Mouse (Mus musculus) neural tube, embryonic 11.5 days (tissue): Measurements from ENCODE around the gene Ggct. TPM values are rescaled to one million over a fixed set of nuclear protein-coding genes. Genes with fewer than 3 reads are reported as not detected.

Source experiments
- ATAC-seq: fragments of 200-750 bp; cut with Nextera tagmentation; 2 replicates; pipeline ENCODE4 v1.8.0; 2017; ENCODE audit warnings: moderate number of reproducible peaks, mild to moderate bottlenecking, moderate TSS enrichment, moderate library complexity; ENCODE audit not compliant: insufficient read depth, low FRiP score, low TSS enrichment
- DNase-seq: peaks from one replicate; pipeline ENCODE4 v3.0.0-alpha.2; 2015; ENCODE audit warnings: low spot score
- H3K27ac ChIP-seq: fragments of 300-500 bp; sonication (generic); 2 replicates; pipeline ENCODE4 v1.5.1; 2014; ENCODE audit warnings: low read depth, mild to moderate bottlenecking, low read length
- H3K27me3 ChIP-seq: fragments of 300-500 bp; sonication (generic); 2 replicates; pipeline ENCODE4 v1.6.1; 2014; ENCODE audit warnings: mild to moderate bottlenecking, low read length, mixed read lengths; ENCODE audit not compliant: control insufficient read depth, insufficient read depth
- H3K36me3 ChIP-seq: fragments of 300-500 bp; sonication (generic); 2 replicates; pipeline ENCODE4 v1.6.1; 2014; ENCODE audit warnings: mild to moderate bottlenecking, low read length, moderate library complexity, mixed read lengths; ENCODE audit not compliant: control insufficient read depth, insufficient read depth
- H3K4me1 ChIP-seq: fragments of 300-500 bp; sonication (generic); 2 replicates; pipeline ENCODE4 v1.6.1; 2014; ENCODE audit warnings: low read length, mixed read lengths; ENCODE audit not compliant: control insufficient read depth, insufficient read depth
- H3K4me2 ChIP-seq: fragments of 300-500 bp; sonication (generic); 2 replicates; pipeline ENCODE4 v1.6.1; 2014; ENCODE audit warnings: low read depth, mild to moderate bottlenecking, moderate library complexity
- H3K4me3 ChIP-seq: fragments of 300-500 bp; sonication (generic); 2 replicates; pipeline ENCODE4 v1.5.1; 2014; ENCODE audit warnings: low read depth, low read length
- H3K9ac ChIP-seq: fragments of 300-500 bp; sonication (generic); 2 replicates; pipeline ENCODE4 v1.6.1; 2014; ENCODE audit warnings: mild to moderate bottlenecking, low read length
- H3K9me3 ChIP-seq: fragments of 300-500 bp; sonication (generic); 2 replicates; pipeline ENCODE4 v1.6.1; 2016; ENCODE audit warnings: low read length; ENCODE audit not compliant: control insufficient read depth
- WGBS: fragments of 180-500 bp; shearing (Covaris S2); extraction: QIAGEN DNeasy Blood & Tissue Kit; methylation state at CpG from one replicate; pipeline ENCODE4 v1.1.7; 2014; 5-methylcytosine and 5-hydroxymethylcytosine counted together
- polyA plus RNA-seq: library from polyadenylated mRNA; unstranded; fragments of >200 nt; fragmentation: Nextera tagmentation; extraction: Ambion mirVana; gene quantifications from 2 replicates; pipeline ENCODE4 v1.2.1, GENCODE M21; 2014

Gene Ggct
- polyA plus RNA-seq, 1 experiment from 2014 or later: 13.2 TPM

- no peak overlapping the region for H3K4me3 ChIP-seq
- H3K36me3 ChIP-seq: no peaks in the 10 kb centered on the region
- H3K4me1 ChIP-seq: no peaks in the 10 kb centered on the region
- ATAC-seq (no peak), DNase-seq (no peak)
- H3K9me3 ChIP-seq: no peaks in the 10 kb centered on the region
- H3K9ac ChIP-seq: no peak overlapping the region
- WGBS: 95% methylated on average over 3 of the region's 3 CpGs
- no peaks in the 10 kb centered on the region for H3K27me3 ChIP-seq
- H3K27ac ChIP-seq: no peak overlapping the region
- H3K4me2 ChIP-seq: no peak overlapping the region
Measured at GRCm38 (mm10) chr6:54952542-54952941, 40.2 kb downstream of the Ggct start.

GRCm38 (mm10) chr6:54948682-54949081, 44.1 kb downstream of the Ggct start:
- Histone ChIP-seq H3K9ac (no peak overlapping the region), H3K4me2 (no peak overlapping the region), H3K36me3 (no peaks in the 10 kb centered on the region; the same call in 1 of the 2 replicates), H3K4me3 (no peak overlapping the region), H3K4me1 (no peaks in the 10 kb centered on the region; the same call in 1 of the 2 replicates), H3K27ac (no peak overlapping the region), H3K9me3 (no peaks in the 10 kb centered on the region), H3K27me3 (0 out of 2 replicates have a peak, but pooled peaks cover 4% of the 10 kb centered on the region)
- DNase-seq (no peak), ATAC-seq (no peak)
- 82% methylated on average over 5 of the region's 5 CpGs for WGBS

GRCm38 (mm10) chr6:54946241-54946953, 46.4 kb downstream of the Ggct start:
- no peak overlapping the region for H3K4me3 ChIP-seq
- no peak for DNase-seq
- no peak overlapping the region for H3K9ac ChIP-seq
- no peaks in the 10 kb centered on the region for H3K9me3 ChIP-seq
- no peaks in the 10 kb centered on the region; the same call in 1 of the 2 replicates for H3K4me1 ChIP-seq
- no peak overlapping the region for H3K4me2 ChIP-seq
- H3K36me3 ChIP-seq: no peaks in the 10 kb centered on the region; the same call in 1 of the 2 replicates
- 81% methylated on average over 4 of the region's 4 CpGs for WGBS
- H3K27me3 ChIP-seq: 0 out of 2 replicates have a peak, but pooled peaks cover 8% of the 10 kb centered on the region
- no peak for ATAC-seq
- no peak overlapping the region for H3K27ac ChIP-seq

GRCm38 (mm10) chr6:54944551-54944950, 48.2 kb downstream of the Ggct start:
- no peak for ATAC-seq
- no peak overlapping the region for H3K9ac ChIP-seq
- no peak overlapping the region for H3K27ac ChIP-seq
- H3K4me1 ChIP-seq: no peaks in the 10 kb centered on the region; the same call in 1 of the 2 replicates
- WGBS: 77% methylated on average over 16 of the region's 16 CpGs
- no peak overlapping the region for H3K4me2 ChIP-seq
- H3K4me3 ChIP-seq: no peak overlapping the region
- H3K27me3 ChIP-seq: 0 out of 2 replicates have a peak, but pooled peaks cover 8% of the 10 kb centered on the region
- no peaks in the 10 kb centered on the region for H3K9me3 ChIP-seq
- DNase-seq: no peak
- no peaks in the 10 kb centered on the region; the same call in 1 of the 2 replicates for H3K36me3 ChIP-seq

- Histone ChIP-seq H3K4me1 (no peaks in the 10 kb centered on the region; the same call in 1 of the 2 replicates), H3K4me3 (no peak overlapping the region), H3K27me3 (0 out of 2 replicates have a peak, but pooled peaks cover 8% of the 10 kb centered on the region), H3K9ac (no peak overlapping the region), H3K36me3 (no peaks in the 10 kb centered on the region; the same call in 1 of the 2 replicates), H3K27ac (no peak overlapping the region), H3K9me3 (no peaks in the 10 kb centered on the region), H3K4me2 (no peak overlapping the region)
- 49% methylated on average over 24 of the region's 24 CpGs for WGBS
- ATAC-seq (no peak), DNase-seq (peak; percentile 21)
Measured at GRCm38 (mm10) chr6:54943753-54944152, 49.0 kb downstream of the Ggct start.

GRCm38 (mm10) chr6:54943292-54943691, 49.5 kb downstream of the Ggct start:
- Histone ChIP-seq H3K27ac (no peak overlapping the region), H3K4me2 (no peak overlapping the region), H3K9me3 (no peaks in the 10 kb centered on the region), H3K4me1 (no peaks in the 10 kb centered on the region; the same call in 1 of the 2 replicates), H3K36me3 (no peaks in the 10 kb centered on the region; the same call in 1 of the 2 replicates), H3K27me3 (0 out of 2 replicates have a peak, but pooled peaks cover 8% of the 10 kb centered on the region), H3K4me3 (no peak overlapping the region), H3K9ac (no peak overlapping the region)
- ATAC-seq (no peak), DNase-seq (no peak)
- WGBS: 66% methylated on average over 16 of the region's 16 CpGs

- no peak overlapping the region for H3K4me3 ChIP-seq
- 87% methylated on average over 6 of the region's 6 CpGs for WGBS
- H3K36me3 ChIP-seq: no peaks in the 10 kb centered on the region; the same call in 1 of the 2 replicates
- ATAC-seq (no peak), DNase-seq (no peak)
- no peak overlapping the region for H3K4me2 ChIP-seq
- no peaks in the 10 kb centered on the region for H3K9me3 ChIP-seq
- H3K27me3 ChIP-seq: 0 out of 2 replicates have a peak, but pooled peaks cover 8% of the 10 kb centered on the region
- H3K9ac ChIP-seq: no peak overlapping the region
- H3K27ac ChIP-seq: no peak overlapping the region
- H3K4me1 ChIP-seq: no peaks in the 10 kb centered on the region; the same call in 1 of the 2 replicates
Measured at GRCm38 (mm10) chr6:54941149-54941548, 51.6 kb downstream of the Ggct start.

GRCm38 (mm10) chr6:54940126-54940525, 52.6 kb downstream of the Ggct start:
- H3K4me3 ChIP-seq: no peak overlapping the region
- no peaks in the 10 kb centered on the region; the same call in 1 of the 2 replicates for H3K4me1 ChIP-seq
- DNase-seq: no peak
- H3K9ac ChIP-seq: no peak overlapping the region
- H3K36me3 ChIP-seq: no peaks in the 10 kb centered on the region; the same call in 1 of the 2 replicates
- no peak for ATAC-seq
- 77% methylated on average over 7 of the region's 7 CpGs for WGBS
- no peak overlapping the region for H3K4me2 ChIP-seq
- no peak overlapping the region for H3K27ac ChIP-seq
- H3K9me3 ChIP-seq: no peaks in the 10 kb centered on the region
- 0 out of 2 replicates have a peak, but pooled peaks cover 8% of the 10 kb centered on the region for H3K27me3 ChIP-seq
